Mouse (Mus musculus): ENCODE measurements around the gene Cntnap5c.

The Cntnap5c gene

DNA sequence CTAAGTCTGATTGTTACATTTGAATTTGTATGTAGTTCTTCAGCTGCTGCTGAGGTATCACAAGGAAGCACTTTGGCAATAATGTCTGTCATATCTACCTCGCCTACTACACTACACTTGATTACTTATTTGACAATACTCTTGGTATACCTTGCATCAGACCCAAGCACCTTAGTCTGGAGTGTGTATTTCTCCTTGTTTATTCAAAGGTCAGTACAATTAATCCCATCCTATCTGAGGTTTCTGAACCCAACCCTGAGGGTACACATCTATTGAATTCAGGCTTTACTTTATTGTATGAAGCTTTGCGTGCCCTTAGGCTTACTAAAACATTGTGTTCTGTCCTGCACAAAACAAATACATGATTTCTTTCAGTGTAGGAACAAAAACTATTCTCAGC is 235.1 kb downstream of the Cntnap5c start:
- no peak for DNase-seq

DNA sequence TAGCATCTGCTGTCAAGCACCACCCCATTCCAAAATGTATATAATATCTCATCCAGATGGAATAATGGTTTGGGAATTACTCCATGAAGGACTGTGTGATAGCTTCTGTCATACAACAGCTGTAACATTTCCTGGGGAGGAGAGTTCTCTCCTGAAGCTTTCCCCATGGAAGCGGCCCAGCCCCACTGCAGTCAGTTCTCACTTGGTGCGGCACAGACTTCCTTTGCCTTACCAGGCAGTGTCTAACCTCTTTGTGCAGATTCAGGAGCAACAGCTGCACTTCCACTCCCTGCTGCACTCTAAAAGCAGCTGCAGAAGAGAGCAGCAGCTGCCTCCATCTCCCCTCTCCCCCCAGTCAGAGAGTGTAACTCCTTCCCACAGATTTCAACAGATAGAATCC is 271.8 kb downstream of the Cntnap5c start:
- DNase-seq, result no peak

DNA sequence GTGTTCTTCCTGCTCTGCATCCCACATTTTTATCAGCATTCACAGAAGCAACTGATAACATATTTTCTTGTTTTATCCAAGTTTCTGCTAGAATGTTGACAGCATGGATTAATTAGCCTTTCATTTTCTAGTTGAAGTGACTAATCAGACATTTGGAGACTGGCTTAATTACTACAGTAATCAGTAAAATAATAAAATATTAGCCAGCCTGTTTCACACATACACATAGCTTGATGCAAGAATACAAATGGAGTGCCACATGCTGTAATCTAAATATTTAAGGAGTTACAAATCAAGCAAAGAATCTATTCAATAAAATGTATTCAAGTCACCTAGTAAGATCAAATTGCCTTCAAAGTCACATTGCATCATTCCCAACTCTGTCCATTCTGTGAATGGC is 275.8 kb downstream of the Cntnap5c start:
- DNase-seq, result no peak

GRCm38 (mm10) chr17:58069912-58070311 is 300.5 kb downstream of the Cntnap5c start:
- DNase-seq, result no peak

- no peak for DNase-seq
Measured at GRCm38 (mm10) chr17:58082676-58083075, 313.3 kb downstream of the Cntnap5c start.

DNA sequence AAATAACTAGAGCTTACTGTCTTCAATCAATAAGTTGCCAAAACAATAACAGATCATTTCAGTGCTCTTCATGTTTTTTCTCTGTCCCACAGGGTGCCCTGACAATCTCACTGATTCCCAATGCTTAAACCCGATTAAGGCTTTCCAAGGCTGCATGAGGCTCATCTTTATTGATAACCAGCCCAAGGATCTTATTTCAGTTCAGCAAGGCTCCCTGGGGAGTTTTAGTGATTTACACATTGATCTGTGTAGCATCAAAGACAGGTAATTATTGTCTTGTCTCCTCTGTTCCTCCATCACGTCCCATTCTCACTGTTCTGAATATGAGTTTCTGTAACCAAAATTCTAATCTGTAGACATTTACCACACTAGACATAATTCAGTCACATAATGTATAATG is 335.1 kb downstream of the Cntnap5c start:
- no peak for DNase-seq

DNA sequence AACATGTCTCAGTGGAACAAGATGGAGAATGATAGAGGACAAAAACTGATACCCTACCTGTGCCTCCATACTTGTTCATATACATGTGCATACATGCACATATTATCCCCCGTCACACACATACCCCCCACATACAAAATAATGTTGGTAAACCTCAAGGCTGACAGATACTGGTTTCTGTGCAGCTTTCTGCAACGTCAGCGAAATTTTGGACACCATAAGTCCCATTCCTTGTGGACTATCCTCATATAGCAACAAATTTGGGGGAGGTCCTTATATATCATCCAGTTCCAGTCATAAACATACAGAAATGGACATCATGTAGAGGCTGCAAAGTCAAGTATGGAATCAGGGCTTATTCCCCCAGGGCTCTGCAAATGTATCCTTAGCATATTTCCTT is 338.5 kb downstream of the Cntnap5c start:
- DNase-seq, result no peak

DNA sequence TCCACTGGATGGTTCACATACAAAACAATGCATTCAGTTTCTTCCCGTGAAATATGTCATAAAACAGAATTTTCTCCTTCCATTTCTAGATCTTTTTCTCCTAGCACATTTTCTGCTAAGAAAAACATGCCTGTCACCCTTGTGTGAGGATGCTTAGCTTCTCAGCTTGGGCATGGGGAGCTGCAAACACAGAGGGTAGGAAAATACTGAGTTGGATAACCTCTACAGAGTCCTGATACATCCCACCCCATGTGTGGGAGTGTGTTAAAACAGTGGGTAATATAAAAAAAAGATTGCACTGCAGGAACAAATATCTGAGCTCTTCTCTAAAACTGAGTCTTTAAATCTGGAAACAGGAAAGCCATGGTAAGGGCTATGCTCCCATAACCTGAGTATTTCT is 339.0 kb downstream of the Cntnap5c start:
- no peak for DNase-seq

GRCm38 (mm10) chr17:58187171-58187570 is 417.8 kb downstream of the Cntnap5c start:
- no peak for DNase-seq

DNA sequence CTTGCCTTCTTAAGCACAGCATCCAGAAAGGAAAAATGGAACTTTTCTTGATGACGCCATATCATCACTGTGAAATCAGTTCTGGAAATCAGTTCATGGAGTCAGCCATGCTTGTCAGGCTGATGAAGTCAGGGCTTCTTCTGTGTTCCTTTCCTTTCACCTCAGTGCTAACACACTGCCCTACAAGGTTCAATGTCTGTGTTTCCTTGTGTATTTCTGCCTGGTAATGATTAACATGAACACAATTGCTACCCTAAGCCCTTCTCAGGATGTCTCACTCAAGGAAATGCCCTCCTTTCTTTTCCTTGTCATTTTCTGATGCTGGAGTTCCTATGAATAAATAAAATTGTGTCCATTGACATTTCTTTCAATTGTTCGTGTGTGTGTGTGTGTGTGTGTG is 431.8 kb downstream of the Cntnap5c start:
- peak; percentile 1 for DNase-seq

DNA sequence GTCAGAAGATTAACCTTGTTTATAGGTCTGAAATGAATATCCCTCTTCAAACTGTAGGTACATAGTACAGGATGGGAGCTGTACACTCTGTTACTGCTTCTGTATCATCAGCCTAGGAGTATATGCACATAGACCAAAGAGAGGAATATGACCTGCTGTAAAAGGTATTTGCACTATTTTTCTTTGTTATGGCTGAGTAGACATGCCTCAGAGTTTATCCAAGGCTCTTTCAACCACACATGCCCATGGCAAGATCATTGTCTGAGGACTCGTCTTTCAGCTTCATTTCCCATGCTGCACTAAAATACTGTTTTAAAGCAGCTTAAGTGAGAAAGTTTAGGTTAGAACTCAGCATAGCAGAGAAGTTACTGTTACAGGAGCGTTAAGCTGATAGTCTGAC is 498.7 kb downstream of the Cntnap5c start:
- DNase-seq, result no peak

GRCm38 (mm10) chr17:58351310-58351709 is 581.9 kb downstream of the Cntnap5c start:
- no peak for DNase-seq

- no peak for DNase-seq
Measured at GRCm38 (mm10) chr17:58356224-58356623, 586.9 kb downstream of the Cntnap5c start.

- DNase-seq, result no peak
Measured at GRCm38 (mm10) chr17:58363582-58364267, 594.4 kb downstream of the Cntnap5c start.

- DNase-seq, result no peak
Measured at GRCm38 (mm10) chr17:58370089-58370488, 600.7 kb downstream of the Cntnap5c start.

DNA sequence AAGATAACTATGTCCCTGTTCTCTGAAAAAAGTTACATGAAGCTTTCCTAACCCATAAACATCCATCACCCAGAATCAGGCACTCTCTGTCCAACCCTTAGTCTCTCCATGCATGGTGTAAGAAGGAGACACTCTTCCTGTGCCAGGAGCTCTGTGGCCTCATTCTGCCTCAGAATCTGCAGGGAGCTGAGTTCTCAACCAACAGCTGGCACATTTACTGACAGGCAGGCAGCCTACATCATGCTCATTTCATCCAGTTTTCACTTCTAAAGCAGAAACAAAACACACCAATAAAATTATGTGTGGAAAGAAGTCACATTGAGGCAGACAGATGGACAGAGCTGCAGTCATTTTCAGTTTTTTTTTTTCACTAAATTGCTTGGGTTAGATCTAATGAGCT is 638.4 kb downstream of the Cntnap5c start:
- DNase-seq, result no peak

GRCm38 (mm10) chr17:58408756-58409155 is 639.4 kb downstream of the Cntnap5c start:
- DNase-seq, result no peak

DNA sequence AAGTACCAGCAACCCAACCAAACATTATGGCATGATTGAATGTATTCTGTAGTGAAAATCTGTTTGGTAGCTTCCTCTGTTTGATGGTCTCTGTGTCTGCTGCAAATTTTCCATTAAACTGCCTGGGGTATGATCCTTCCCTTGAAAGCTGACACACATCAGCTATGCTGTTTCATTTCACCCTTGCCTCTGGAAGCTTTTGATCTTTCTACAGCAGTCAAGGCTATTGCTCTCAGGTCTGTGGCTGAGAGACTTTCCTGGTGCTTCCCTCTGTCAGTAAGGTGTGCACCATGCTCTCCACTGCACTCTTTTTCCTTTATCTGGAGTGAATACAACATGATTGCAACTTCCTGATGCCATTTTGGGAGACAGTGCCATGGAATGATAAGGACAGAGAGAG is 668.1 kb downstream of the Cntnap5c start:
- DNase-seq, result no peak

Data from kidney, adult 9 months (tissue).